Mouse (Mus musculus): ENCODE measurements around the gene Rdh5. TPM values are rescaled to one million over a fixed set of nuclear protein-coding genes. Genes with fewer than 3 reads are reported as not detected.

Rdh5 gene
- total RNA-seq (2021): 1 to 10 TPM; 6.4 to 8.9 TPM

GRCm38 (mm10) chr10:128922822-128923012 is at the start of gene Rdh5:
Gene Rdh5, minus strand, starts transcription at chr10:128922888.
- no peak for DNase-seq

- no peak for DNase-seq
These were observed 48.1 kb upstream of the Rdh5 start for GRCm38 (mm10) chr10:128970740-128971250.

DNA sequence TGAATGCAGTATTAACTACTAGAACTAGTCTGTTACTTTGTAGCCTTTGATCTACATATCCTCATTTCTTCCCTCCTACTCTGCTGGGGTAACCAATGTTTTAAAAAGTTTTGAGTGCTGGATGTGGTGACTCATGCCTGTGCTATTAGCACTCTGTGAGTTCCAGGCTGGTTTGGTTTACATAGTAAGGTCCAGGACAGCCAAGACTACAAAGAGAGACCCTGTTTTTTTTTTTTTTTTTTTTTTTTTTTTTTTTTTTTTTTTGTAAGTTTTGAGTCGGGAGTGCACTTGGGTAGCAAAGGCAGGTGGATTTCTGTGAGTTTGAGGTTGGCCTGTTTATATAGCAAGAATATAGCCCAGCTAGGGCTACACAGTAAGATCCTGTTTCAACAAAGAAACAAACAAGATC is 45.7 kb upstream of the Rdh5 start:
- DNase-seq: no peak

GRCm38 (mm10) chr10:128965871-128966270 is 43.2 kb upstream of the Rdh5 start:
- DNase-seq: no peak

- DNase-seq: no peak
These were observed 42.3 kb upstream of the Rdh5 start for GRCm38 (mm10) chr10:128964961-128965360.

DNA sequence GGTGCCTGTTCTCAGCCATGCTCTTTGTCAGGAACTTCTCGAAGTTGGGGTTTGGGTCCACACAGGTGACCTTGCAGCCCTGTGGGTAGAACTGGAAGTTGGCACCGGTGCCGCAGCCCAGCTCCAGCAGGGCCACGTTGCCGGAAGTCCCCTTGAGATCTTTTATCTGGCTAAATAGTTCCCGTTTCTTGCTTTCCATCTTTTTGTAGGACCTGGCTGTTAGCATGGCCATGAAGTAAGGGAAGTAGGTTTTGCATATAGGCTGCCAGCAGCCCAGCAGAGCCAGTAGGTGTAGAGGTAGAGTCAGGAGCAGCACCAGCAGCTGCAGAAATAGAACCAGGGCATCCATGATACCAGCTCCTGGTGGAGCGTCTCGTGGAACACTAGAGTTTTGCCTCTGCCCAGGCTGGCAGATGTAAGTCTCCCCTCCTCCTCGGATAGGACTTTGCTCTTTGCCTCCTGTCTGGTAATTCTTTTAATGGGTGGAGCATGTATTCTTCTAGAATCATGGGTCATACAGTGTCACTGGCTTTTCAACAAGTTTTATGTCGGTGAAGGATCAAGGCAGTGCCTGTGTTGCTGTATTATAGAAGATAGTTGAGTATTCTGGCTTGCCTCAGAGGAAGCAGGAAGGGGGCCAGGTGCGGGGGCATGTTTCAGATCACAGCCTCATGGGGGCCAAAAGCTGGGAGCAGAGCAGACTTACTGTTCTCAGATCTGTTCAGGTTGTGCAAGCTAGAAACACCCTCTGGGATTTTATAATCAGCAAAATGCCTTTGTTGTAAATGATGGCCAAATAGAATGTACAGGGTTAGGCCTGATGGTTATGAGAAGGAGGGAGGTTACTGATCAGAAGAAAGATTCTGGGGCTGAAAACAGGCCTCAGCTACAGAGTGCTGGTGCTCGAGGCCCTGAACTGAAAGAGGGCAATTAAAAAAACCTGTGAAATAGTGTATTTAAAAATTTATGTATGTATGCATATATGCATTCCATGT is 38.2 kb upstream of the Rdh5 start, which contains the start of gene Mettl7b:
Gene Mettl7b, minus strand, starts transcription at position 399 of the 995 bp plus-strand sequence.
- peak in 1 of 2 experiments; percentile 15 for DNase-seq

GRCm38 (mm10) chr10:128960142-128960541 is 37.5 kb upstream of the Rdh5 start:
- DNase-seq: no peak

- DNase-seq: no peak
These were observed 35.7 kb upstream of the Rdh5 start for GRCm38 (mm10) chr10:128958340-128958739.

DNA sequence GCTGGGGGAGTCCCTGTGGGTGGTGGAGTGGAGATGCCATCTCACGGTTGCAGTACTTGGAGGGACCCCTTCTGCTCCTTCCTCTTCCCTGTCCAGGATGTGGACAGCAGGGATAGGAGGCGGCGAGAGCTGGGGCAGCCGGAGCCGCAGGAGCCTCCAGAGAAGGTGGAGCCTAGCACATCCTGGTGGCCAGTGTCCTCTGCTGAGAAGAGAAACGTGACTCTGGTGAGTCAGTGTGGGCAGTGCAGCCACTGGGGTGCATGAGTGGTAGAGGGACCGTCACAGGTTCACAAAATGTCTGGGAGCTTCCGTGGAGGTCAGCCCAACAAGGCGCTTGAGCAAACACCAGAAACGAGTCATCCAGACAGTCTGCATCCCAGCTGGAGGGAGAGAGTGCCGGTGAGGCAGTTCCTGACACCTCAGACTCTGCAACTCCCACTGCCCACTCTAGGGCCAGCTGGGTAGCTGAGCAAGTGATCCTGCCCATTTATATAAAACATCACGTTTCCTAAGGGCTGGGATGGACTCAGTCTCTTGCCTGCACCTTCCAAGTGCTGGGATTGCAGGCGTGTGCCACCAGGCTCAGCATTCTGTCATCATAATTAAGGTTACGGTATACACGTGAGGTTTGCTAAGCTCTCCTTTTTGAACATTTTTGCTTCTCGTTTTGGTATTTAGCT is 27.7 kb upstream of the Rdh5 start:
- no peak for DNase-seq

DNA sequence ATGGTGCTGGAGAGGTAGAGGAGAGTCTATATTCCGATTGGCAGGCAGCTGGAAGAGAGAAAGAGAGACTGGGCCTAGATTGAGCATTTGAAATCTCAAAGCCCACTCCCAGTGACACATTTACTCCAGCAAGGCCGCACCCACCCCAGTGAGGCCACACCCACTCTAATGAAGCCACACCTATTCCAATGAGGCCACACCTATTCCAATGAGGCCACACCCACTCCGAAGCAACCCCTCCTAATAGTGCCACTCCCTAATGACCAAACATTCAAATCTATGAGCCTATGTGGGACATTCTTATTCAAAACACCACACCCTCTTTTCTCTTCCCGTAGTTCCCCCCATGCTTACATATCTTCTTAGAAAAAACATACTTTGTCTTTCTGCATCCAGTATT is 24.8 kb upstream of the Rdh5 start:
- DNase-seq: no peak

DNA sequence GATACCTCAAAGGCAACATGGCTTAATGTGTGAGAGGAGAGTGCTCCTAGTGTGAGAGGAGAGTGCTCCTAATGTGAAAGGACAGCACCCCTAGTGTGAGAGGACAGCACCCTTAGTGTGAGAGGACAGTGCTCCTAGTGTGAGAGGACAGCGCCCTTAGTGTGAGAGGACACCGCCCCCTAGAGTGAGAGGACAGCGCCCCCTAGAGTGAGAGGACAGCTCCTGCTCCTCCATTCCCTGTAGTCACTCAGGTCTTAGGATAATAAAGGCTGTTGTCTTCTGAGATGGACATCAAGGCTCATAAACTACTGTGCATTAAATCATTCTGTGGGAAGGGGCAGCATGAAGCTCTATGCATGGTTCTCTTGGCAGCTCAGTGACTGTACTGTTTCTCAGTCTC is 23.0 kb upstream of the Rdh5 start:
- peak in 1 of 2 experiments; percentile 32 for DNase-seq

GRCm38 (mm10) chr10:128940475-128941061 is 17.9 kb upstream of the Rdh5 start:
- no peak for DNase-seq

DNA sequence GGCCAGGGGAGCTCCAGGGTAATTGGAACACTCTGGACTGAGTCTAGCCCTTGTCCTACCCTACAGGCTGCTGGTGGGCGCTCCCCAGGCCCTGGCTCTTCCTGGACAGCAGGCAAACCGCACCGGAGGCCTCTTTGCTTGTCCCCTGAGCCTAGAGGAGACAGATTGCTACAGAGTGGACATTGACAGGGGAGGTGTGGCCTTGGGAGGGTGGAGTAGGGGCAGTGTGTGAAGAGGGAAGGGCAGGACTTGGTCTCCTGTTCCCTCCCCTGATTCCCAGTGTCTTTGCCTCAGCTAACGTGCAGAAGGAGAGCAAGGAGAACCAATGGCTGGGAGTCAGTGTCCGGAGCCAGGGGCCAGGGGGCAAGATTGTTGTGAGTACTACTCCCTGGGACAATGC is 16.3 kb upstream of the Rdh5 start:
- DNase-seq: no peak

- no peak for DNase-seq
These were observed 15.8 kb upstream of the Rdh5 start for GRCm38 (mm10) chr10:128938457-128938856.

GRCm38 (mm10) chr10:128937756-128938390 is 15.2 kb upstream of the Rdh5 start:
- no peak for DNase-seq

- DNase-seq: no peak
These were observed 13.2 kb upstream of the Rdh5 start for GRCm38 (mm10) chr10:128935826-128936440.

DNA sequence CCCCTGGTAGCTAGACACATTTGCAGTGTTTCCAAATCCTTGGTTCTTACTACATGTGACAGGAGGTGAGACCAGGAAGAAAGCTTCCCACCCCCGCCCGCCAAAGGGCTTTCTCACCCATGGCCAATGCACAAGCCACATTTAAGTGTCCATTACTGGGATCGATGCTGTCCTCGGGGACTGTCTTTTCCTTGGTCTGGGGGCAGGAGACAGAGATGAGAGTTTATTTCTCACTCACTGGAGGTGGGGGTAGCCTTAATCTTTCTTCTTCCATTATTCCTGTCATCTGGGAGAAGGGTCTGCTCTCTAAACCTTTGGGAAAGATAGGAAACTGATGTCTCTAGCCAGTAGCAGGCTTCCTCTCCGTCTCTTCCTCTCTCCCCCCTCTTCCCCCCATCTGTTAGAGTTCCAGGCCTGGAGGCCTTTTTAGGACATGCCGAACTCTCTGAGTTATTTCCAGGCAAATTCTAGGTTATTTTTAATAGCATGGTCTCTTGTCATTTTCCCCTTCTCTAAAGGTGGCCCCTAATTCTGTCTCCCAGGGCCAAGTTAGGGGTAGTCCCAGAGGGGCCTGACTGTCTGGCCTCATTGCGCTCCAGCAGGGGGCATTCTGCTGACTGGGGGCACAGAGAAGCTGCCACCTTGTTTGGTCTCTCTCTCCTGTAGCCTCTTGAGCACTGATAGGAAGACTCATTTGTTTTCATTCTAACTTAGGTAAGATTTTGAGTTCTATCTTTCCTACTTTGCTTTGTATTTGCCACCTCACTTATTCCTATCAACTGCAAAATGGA is 12.5 kb upstream of the Rdh5 start:
- DNase-seq: no peak

DNA sequence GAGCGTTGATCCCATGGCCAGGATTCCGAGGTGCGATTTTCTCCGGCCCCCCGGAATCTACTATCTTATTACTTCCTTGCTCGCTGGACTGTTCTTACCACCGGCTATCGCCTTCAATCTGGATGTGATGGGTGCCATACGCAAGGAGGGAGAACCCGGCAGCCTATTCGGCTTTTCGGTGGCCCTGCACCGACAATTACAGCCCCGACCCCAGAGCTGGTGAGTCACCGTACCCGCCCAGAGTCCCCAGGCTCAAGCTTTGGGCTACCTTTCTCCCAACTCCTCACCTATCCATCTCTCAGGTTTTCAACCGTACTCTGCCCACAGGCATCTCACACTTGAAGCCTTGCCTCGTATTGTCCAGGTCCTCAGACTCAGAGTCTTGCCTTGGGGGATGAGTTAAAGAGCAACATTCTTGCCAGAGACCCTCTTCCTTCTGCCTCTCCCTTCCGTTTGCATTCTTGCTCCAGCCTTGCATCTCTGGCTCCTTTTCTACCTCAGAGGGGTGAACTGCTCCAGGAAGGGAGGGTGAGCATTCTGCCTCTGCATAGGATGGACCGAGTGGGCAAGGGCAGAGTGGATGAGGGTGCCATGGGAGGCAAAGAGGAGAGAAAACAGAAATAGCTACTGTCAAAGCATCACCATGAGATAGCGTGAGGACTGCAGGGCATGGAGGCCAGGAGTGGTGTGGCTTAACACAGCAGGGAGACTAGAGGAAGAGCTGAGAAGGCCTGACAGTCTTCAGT is 11.5 kb upstream of the Rdh5 start:
- DNase-seq: no peak

DNA sequence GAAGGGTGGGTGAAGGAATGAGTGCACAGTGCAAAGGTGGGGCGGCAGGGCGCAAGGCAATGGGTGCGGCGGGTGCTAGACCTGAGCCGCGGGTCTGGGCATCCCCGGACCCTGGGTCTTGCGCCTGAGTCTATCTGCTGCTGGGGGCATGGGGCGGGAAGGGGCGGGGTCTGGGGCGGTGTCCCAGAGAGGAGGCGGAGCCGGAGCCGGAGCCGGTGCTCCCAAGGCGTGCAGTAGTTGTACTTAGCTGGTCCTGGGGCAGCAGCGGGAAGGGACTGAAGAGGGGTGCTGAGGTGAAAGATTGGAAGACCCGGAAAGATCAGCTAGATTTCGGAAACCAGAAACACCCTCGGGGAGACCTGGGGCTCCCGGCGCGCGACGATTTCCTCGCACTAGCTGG is 10.9 kb upstream of the Rdh5 start, which contains the start of gene Itga7:
Gene Itga7, plus strand, starts transcription at position 245 of the 400 bp plus-strand sequence.
- DNase-seq: no peak

- no peak for DNase-seq
These were observed 8.8 kb upstream of the Rdh5 start for GRCm38 (mm10) chr10:128931441-128931840.
